8 mouse cellular contexts compared by ENCODE assay signal in the genomic region with DNA sequence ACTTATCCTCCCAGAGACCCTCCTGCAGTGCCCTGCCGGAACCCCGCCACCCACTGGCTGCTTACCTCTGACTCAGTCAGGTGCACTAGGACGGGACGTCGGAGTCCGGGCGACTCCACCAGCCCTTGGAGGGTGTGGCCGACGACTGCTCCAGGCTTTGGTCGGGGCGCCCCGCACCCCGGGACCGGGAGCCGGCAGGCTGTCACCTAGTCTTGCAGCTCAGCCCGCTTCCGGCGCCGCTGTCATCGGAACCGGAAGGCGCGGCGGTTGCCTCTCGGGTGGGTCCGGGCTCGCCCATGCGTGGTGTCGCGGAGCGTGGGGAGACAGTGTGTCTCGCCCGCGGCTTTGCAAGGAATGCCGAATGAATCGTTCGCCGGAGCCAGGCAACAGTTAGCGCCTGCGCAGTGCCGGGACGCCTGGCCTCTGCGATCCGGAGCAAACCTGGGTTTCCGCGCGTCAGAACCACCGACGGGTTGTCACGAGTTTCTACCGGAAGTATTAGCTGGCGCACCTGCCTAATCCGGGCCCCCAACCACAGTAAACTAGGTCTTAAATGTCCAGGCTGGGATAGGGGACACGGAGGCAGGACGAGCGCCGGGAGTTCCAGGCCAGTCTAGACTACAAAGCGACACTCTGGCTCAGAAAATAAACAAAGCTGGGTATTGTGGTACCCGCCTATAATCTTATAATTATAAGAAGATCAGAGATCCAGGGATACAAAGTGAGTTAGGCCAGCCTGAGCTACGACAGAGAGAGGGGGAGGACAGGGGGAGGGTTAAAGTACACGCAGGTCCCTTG. TPM values are rescaled to one million over a fixed set of nuclear protein-coding genes. Genes with fewer than 3 reads are reported as not detected.
DNase-seq lines count a peak whose midpoint lies in the region; ATAC-seq lines count a peak whose summit lies in the region.

A gene (minus strand): TSS at position 372 of the 798 bp plus-strand sequence.

- ATAC-seq in lung, embryonic 16.5 days (ENCODE audit: low read depth): peak; percentile 77

- under 1% methylated on average over 61 of the region's 61 CpGs for WGBS in hindbrain, embryonic 10.5 days
- WGBS in lung, embryonic 16.5 days: 0% methylated on average over 54 of the region's 61 CpGs

- H3K4me1 ChIP-seq in hindbrain, embryonic 10.5 days (replicated peaks): peaks cover 34% of the 10 kb centered on the region
- H3K4me1 ChIP-seq in lung, embryonic 16.5 days (replicated peaks; ENCODE audit: control insufficient read depth, insufficient read depth, low read length): peaks cover 27% of the 10 kb centered on the region

- DNase-seq in NIH3T3 (ENCODE audit: low read depth): peak; percentile 89
- peak; percentile 92 for DNase-seq in cerebellum, adult 9-11 months
- DNase-seq in frontal cortex, adult 2 months (ENCODE audit: extremely low spot score in 1 of 2, low spot score in 1 of 2): peak; percentile 91 to 96
- peak; percentile 86 for DNase-seq in hindbrain, embryonic 10.5 days (ENCODE audit: low spot score)
- DNase-seq in layer of hippocampus, adult 9-11 months: peak; percentile 95
- peak; percentile 78 for DNase-seq in ovary, postnatal 10 days (ENCODE audit: low spot score)
- peak; percentile 86 for DNase-seq in thymus, postnatal 0 days (ENCODE audit: low spot score)

- H3K4me3 ChIP-seq in hindbrain, embryonic 10.5 days: peak within 1 kb of the TSS; percentile 89
- H3K4me3 ChIP-seq in lung, embryonic 16.5 days (ENCODE audit: low read length): peak within 1 kb of the TSS; percentile 86

- H3K4me2 ChIP-seq in lung, embryonic 16.5 days (ENCODE audit: low read depth, low read length): peak within 1 kb of the TSS; percentile 82

- H3K27me3 ChIP-seq in hindbrain, embryonic 10.5 days (ENCODE audit: insufficient read depth, poor library complexity, severe bottlenecking): no peaks in the 10 kb centered on the region
- H3K27me3 ChIP-seq in lung, embryonic 16.5 days (ENCODE audit: control insufficient read depth, insufficient read depth, low read depth, low read length): no peaks in the 10 kb centered on the region

- H3K9ac ChIP-seq in lung, embryonic 16.5 days (ENCODE audit: low read length): peak within 1 kb of the TSS; percentile 85

- 0 out of 2 replicates have a peak, but pooled peaks cover 5% of the 10 kb centered on the region for H3K36me3 ChIP-seq in hindbrain, embryonic 10.5 days
- H3K36me3 ChIP-seq in lung, embryonic 16.5 days (ENCODE audit: control insufficient read depth, insufficient read depth, low read length): no peaks in the 10 kb centered on the region

- H3K9me3 ChIP-seq in hindbrain, embryonic 10.5 days: no peaks in the 10 kb centered on the region
- no peaks in the 10 kb centered on the region for H3K9me3 ChIP-seq in lung, embryonic 16.5 days (ENCODE audit: control insufficient read depth, low read length)

- H3K27ac ChIP-seq in hindbrain, embryonic 10.5 days: peak within 1 kb of the TSS; percentile 89
- H3K27ac ChIP-seq in lung, embryonic 16.5 days (ENCODE audit: low read length): peak within 1 kb of the TSS; percentile 83

RNA-seq across cellular contexts. Expression of the gene that starts here (rescaled TPM):
- polyA plus RNA-seq in frontal cortex, adult 2 months (2012; rRNA removed): 60.9 and 67.2 TPM in 2 replicates
- 38.9 and 45.6 TPM in 2 replicates for polyA plus RNA-seq in hindbrain, embryonic 10.5 days (2016; fragmentation: Nextera tagmentation; extraction: Ambion mirVana)
- 41.1 and 41.8 TPM in 2 replicates for polyA plus RNA-seq in lung, embryonic 16.5 days (2015; fragmentation: Nextera tagmentation; extraction: Ambion mirVana)
- 62.4 and 66.1 TPM in 2 replicates for polyA plus RNA-seq in thymus, postnatal 0 days (2015; fragmentation: Nextera tagmentation; extraction: Ambion mirVana)

Comparison
In these comparisons a context has a peak if more than half of its experiments do, and no peak if none do; other contexts are left out.
1. Peak in every context shown above with its lines: DNase-seq, ATAC-seq, H3K4me3 ChIP-seq and H3K27ac ChIP-seq.